Mouse (Mus musculus) heart, adult 2 months (tissue): ENCODE measurements around the gene Trem3. TPM values are rescaled to one million over a fixed set of nuclear protein-coding genes. Genes with fewer than 3 reads are reported as not detected.

Source experiments
- DNase-seq, 2 experiments: peaks; one replicate each; pipeline ENCODE4 v3.0.0; 2021
- H3K27ac ChIP-seq: fragments of 200-600 bp; 2 replicates; pipeline ENCODE4 v1.8.1; 2022
- H3K27me3 ChIP-seq: fragments of 200-500 bp; 2 replicates; pipeline ENCODE4 v1.6.1; 2012; ENCODE audit warnings: mild to moderate bottlenecking, low read length, inconsistent platforms, mixed read lengths; ENCODE audit not compliant: control insufficient read depth, insufficient read depth
- H3K36me3 ChIP-seq: fragments of 200-500 bp; 2 replicates; pipeline ENCODE4 v1.6.1; 2012; ENCODE audit warnings: low read length, inconsistent platforms; ENCODE audit not compliant: control insufficient read depth, insufficient read depth
- H3K4me1 ChIP-seq: fragments of 200-500 bp; 2 replicates; pipeline ENCODE4 v1.6.1; 2011; ENCODE audit warnings: low read length; ENCODE audit not compliant: control insufficient read depth, insufficient read depth
- H3K4me3 ChIP-seq: fragments of 200-600 bp; 2 replicates; pipeline ENCODE4 v1.8.1; 2022
- H3K79me2 ChIP-seq: fragments of 200-500 bp; replicated peaks from 2 replicates; pipeline ENCODE4 v1.6.1; 2012; ENCODE audit warnings: mild to moderate bottlenecking, inconsistent platforms, low read length, moderate library complexity, mixed read lengths; ENCODE audit not compliant: control insufficient read depth, insufficient read depth
- H3K9ac ChIP-seq: fragments of 200-500 bp; 2 replicates; pipeline ENCODE4 v1.6.1; 2012; ENCODE audit warnings: low read depth, mild to moderate bottlenecking, control low read depth, inconsistent platforms, low read length, mixed read lengths
- CTCF ChIP-seq: fragments of 200-600 bp; IDR thresholded peaks from 2 replicates; pipeline ENCODE4 v1.8.1; 2022; ENCODE audit warnings: antibody characterized with exemption, mild to moderate bottlenecking, moderate library complexity
- EP300 ChIP-seq: fragments of 200-500 bp; IDR thresholded peaks from 2 replicates; pipeline ENCODE4 v1.6.1; 2011; ENCODE audit warnings: low read depth, low read length, control low read depth; ENCODE audit not compliant: insufficient read depth
- POLR2A ChIP-seq: fragments of 200-500 bp; IDR thresholded peaks from 2 replicates; pipeline ENCODE4 v1.6.1; 2011; ENCODE audit warnings: mild to moderate bottlenecking, low read depth, low read length, control low read depth; ENCODE audit not compliant: insufficient read depth
- WGBS: fragments of 180-500 bp; shearing (Covaris S2); methylation state at CpG from one replicate; pipeline ENCODE4 v1.1.7; 2018; 5-methylcytosine and 5-hydroxymethylcytosine counted together
- intact Hi-C: fragments of 180-260 bp; cut with DNase I; formaldehyde crosslinking; loops from one replicate; pipeline ENCODE4 v1.15.1; 2025
- long read RNA-seq: library from polyadenylated mRNA; stranded (forward); transcript quantifications from one replicate; pipeline ENCODE4 v2.0.0, GENCODE M21; 2021
- polyA plus RNA-seq: library from polyadenylated mRNA; depleted of rRNA; stranded (reverse); fragments of >200 nt; gene quantifications from 2 replicates; pipeline ENCODE4 v1.2.3, GENCODE M21; 2012; rRNA removed
- total RNA-seq, 2 experiments: library from RNA; stranded (reverse); gene quantifications; 2 replicates each; pipeline ENCODE4 v1.2.3; 2021

The Trem3 gene
- total RNA-seq (under 1 TPM in 1 of 2 experiments, not detected in 1; 0.26 TPM), polyA plus RNA-seq (0.23 TPM in 1 of 2 replicates, not detected in the other)
- long read RNA-seq, result 0 reads

- Histone ChIP-seq H3K36me3 (no peaks in the 10 kb centered on the region), H3K79me2 (no peaks in the 10 kb centered on the region), H3K4me3 (no peak within 1 kb of the TSS), H3K27ac (no peak within 1 kb of the TSS), H3K9ac (no peak within 1 kb of the TSS), H3K4me1 (no peaks in the 10 kb centered on the region), H3K27me3 (no peaks in the 10 kb centered on the region)
- TF ChIP-seq POLR2A, result no peak
- TF ChIP-seq CTCF, result no peak
- TF ChIP-seq EP300, result no peak
- DNase-seq, result peak; percentile 22 to 48
- 75% methylated on average over 11 of the region's 11 CpGs for WGBS
- intact Hi-C loops, result no loop called here
These were observed at the start of gene Trem3 for GRCm38 (mm10) chr17:48247221-48247928. TSS of gene Trem3 (plus strand) at chr17:48247777.

- Histone ChIP-seq H3K4me3 (no peak overlapping the region), H3K36me3 (no peaks in the 10 kb centered on the region), H3K27me3 (no peaks in the 10 kb centered on the region), H3K9ac (no peak overlapping the region), H3K79me2 (no peaks in the 10 kb centered on the region), H3K27ac (no peak overlapping the region), H3K4me1 (no peaks in the 10 kb centered on the region)
- 94% methylated on average over 12 of the region's 12 CpGs for WGBS
- DNase-seq, result no peak
- TF ChIP-seq POLR2A (no peak), CTCF (no peak), EP300 (no peak)
- intact Hi-C loops, result no loop called here
These were observed 44.5 kb upstream of the Trem3 start for GRCm38 (mm10) chr17:48203086-48203485.

GRCm38 (mm10) chr17:48212596-48212995, 35.0 kb upstream of the Trem3 start:
- intact Hi-C loops, result no loop called here
- 91% methylated on average over 12 of the region's 12 CpGs for WGBS

GRCm38 (mm10) chr17:48213511-48213910, 34.1 kb upstream of the Trem3 start:
- Histone ChIP-seq H3K27me3 (no peaks in the 10 kb centered on the region), H3K79me2 (no peaks in the 10 kb centered on the region), H3K4me1 (no peaks in the 10 kb centered on the region), H3K36me3 (no peaks in the 10 kb centered on the region), H3K9ac (no peak overlapping the region), H3K27ac (no peak overlapping the region), H3K4me3 (no peak overlapping the region)
- intact Hi-C loops, result no loop called here
- DNase-seq, result peak in 1 of 2 experiments; percentile 6
- TF ChIP-seq POLR2A (no peak), EP300 (no peak), CTCF (no peak)
- WGBS, result 66% methylated on average over 5 of the region's 5 CpGs

More at GRCm38 (mm10) chr17:48212596-48212995, 35.0 kb upstream of the Trem3 start:
- Histone ChIP-seq H3K9ac (no peak overlapping the region), H3K4me1 (no peaks in the 10 kb centered on the region), H3K27me3 (no peaks in the 10 kb centered on the region), H3K4me3 (no peak overlapping the region), H3K79me2 (no peaks in the 10 kb centered on the region), H3K27ac (no peak overlapping the region), H3K36me3 (no peaks in the 10 kb centered on the region)
- DNase-seq, result peak in 1 of 2 experiments; percentile 4
- TF ChIP-seq EP300, result no peak
- TF ChIP-seq CTCF, result no peak
- no peak for TF ChIP-seq POLR2A

GRCm38 (mm10) chr17:48215429-48215828, 32.1 kb upstream of the Trem3 start:
- Histone ChIP-seq H3K9ac (no peak overlapping the region), H3K27ac (no peak overlapping the region), H3K4me1 (no peaks in the 10 kb centered on the region), H3K79me2 (no peaks in the 10 kb centered on the region), H3K4me3 (no peak overlapping the region), H3K36me3 (no peaks in the 10 kb centered on the region), H3K27me3 (no peaks in the 10 kb centered on the region)
- no peak for DNase-seq
- intact Hi-C loops, result no loop called here
- WGBS, result 78% methylated on average over 1 of the region's 1 CpGs
- TF ChIP-seq EP300, result no peak
- TF ChIP-seq CTCF, result no peak
- TF ChIP-seq POLR2A, result no peak

GRCm38 (mm10) chr17:48230680-48231079, 16.9 kb upstream of the Trem3 start:
- no peaks in the 10 kb centered on the region for H3K4me1 ChIP-seq
- no peaks in the 10 kb centered on the region for H3K36me3 ChIP-seq
- TF ChIP-seq EP300 (no peak), POLR2A (no peak), CTCF (no peak)
- no peaks in the 10 kb centered on the region for H3K79me2 ChIP-seq
- H3K27ac ChIP-seq, result no peak overlapping the region
- DNase-seq, result no peak
- intact Hi-C loops, result no loop called here
- H3K4me3 ChIP-seq, result no peak overlapping the region
- no peak overlapping the region for H3K9ac ChIP-seq
- H3K27me3 ChIP-seq, result no peaks in the 10 kb centered on the region
- WGBS, result 71% methylated on average over 7 of the region's 7 CpGs
